Mouse (Mus musculus) mouse embryonic stem cell (cell line): ENCODE data around the gene Ppp3r1.
"Not testable (repeated sequence)": the region's sequence is repeated elsewhere in the genome, so short reads cannot be mapped to it uniquely, and the experiment has no call there.

Experiments used
- in situ Hi-C, 2 experiments: fragments of 300-500 bp; cut with MboI; formaldehyde crosslinking; loops; 1 replicate in 1 of 2; 3 replicates in 1 of 2; pipeline ENCODE4 v1.14.3; 2019 to 2020; ENCODE audit warnings: low sequenced_read_pairs in 2 of 2, low pct_unique_long_range_greater_than_20kb in 1 of 2, mixed read lengths in 1 of 2; ENCODE audit not compliant: unreplicated experiment in 1 of 2

Ppp3r1 gene

DNA sequence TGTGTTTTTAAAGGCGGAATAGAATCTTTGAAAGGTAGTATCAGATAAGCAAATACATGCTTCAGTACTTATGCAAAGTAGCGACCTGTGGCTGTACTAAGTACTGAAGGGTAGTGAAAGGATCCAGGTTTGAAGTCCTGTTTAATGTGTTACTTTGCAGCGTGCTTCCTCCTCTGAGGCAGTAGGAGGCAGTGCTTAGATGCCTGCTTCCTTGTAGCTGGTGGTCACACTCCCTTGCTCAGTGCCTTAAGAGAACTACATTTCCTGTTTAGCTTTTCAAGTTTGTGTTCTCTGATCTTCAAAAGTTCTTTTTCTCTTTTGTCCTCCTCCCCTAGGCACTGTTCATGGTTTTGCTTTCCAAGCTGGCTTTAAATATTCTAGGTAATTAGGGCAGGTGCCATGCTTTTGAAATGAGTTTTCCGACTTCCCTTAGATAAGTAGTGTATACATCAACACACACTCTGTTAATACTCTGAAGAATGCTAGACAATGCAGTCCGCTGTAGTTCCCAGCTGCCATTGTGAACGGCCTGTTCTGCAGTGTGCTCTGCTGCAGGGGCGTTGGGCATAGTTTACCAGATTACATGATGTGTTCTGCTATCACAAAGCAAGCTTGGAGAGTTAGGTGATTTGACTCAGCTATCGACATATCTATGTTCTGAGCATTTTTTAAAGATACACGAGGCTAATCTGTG lies 33.2 kb downstream of the Ppp3r1 start:
- in situ Hi-C loops: no loop called here

DNA sequence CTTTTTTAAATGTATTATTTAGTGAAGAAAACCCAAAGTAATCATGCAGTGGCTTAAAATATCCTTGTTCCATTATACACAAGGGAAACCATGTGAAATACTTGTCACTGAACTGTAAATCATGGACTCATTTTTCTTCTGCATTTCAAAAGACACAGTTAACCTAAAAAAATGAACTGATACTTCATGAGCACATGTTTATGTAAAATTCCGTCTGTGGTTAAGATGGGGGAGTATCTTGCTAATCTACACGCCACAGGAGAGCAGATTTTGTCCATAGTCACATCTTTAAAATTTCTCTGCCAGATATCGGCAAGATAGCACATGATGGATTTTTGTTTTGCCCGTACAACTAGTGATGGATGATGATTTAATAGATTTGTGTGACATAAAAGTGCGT lies 40.1 kb downstream of the Ppp3r1 start:
- in situ Hi-C loops: no loop called here

DNA sequence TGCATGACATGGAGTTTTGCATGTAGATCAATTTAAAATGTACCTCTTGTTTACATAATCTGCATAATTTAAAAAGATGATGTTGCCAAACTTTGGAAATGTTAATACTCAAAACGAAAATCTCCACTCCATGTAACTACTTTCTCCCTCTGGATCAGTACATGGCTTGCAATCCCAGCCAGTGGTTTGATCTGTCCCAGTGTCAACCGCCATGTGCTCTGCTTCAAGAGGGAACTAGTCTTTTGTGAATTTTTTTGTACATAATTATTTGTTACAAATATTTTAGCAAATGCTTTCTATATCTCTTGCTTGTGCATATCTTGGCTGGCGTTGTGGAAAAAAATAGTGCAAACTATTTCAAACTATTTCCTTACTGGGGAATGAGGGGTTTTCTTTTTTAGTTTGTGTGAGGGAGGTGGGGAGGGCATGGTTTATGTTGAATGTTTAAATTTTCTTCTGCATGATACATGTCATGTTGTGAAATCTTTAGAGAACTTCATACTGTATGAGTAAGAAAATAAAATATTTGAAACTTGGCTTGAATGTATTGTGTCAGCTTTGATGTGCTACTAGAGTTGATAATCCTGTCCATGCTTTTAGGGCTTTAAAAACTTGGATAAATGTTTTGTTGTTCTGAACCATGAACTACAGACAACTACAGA lies 40.9 kb downstream of the Ppp3r1 start:
- in situ Hi-C loops: no loop called here

DNA sequence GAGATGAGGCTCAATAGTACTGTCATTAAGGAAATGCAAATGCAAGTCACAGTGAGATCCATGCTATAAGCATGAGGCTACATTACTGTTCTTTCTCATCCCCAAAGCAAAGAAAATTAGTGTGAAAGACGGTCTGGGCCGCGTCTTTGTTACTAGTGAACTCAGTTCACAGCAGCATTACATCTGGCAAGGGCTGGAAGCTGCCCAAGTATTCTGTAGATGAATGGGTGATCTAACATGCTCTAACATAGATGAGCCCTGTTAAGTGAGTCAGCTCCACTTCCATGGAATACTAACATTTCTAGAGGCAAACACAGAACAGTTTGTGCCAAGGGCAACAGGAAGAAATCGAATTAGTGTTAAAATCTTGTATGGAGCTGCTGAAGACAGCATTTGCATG lies 41.9 kb downstream of the Ppp3r1 start:
- in situ Hi-C loops: no loop called here

DNA sequence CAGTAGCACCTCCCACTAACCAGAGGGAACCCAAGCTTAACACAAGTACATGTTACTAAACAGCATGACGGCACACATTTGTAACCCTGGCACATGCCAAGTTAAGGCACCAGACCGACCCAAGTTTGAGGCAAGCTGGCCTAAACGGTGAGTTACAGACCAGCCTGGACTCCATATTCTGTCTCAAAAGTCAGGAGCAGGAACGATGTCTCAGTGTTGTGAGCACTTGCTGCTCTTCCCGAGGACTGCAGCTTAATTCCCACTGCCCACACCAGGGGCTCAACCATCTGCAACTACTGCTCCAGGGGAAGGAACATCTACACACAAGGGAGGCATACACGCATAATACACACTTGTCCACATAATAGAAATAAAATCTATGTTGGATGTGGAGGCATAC lies 43.4 kb downstream of the Ppp3r1 start:
- in situ Hi-C loops: no loop called here

DNA sequence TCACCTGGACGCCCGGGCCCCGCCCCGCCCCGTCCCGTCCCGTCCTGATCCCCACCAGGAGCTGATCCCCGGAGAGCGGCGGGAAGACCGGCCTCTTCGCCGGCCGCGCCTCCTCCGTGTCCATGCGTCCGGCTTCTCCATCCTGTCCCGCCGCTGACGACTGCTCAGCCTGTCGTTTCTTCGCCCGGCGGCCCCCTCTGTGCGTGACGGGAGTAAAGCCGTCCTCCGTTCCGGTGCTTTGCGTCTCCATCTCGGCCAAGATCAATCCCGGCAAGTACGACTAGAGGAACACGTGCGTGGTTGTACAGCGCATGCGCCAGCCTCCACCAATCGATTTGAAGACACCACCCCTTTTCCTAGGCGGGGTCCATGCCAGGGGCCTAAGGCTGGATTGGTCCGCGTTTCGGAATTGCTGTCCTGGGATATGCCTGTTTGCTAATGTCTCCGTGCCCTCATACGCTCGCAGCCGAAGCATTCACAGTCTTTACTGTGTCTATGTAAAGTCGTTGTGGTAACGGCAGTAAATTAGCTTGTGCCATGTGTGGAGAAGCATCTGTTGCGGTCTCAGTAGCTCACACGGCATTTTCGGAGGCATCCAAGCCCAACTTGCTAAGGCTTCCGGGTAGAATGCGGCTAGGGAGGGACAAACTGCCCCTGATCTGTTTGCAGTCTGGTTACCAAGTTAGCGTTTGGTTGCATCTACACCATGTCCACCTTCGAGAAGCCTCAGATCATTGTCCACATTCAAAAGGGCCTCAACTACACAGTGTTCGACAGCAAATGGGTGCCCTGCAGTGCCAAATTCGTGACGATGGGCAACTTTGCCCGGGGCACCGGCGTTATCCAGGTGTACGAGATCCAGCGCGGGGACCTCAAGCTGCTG lies 52.4 kb downstream of the Ppp3r1 start, which contains the start of gene Pno1:
TSS of gene Pno1 (minus strand) at position 311 of the 883 bp plus-strand sequence.
- in situ Hi-C loops: no loop called here

DNA sequence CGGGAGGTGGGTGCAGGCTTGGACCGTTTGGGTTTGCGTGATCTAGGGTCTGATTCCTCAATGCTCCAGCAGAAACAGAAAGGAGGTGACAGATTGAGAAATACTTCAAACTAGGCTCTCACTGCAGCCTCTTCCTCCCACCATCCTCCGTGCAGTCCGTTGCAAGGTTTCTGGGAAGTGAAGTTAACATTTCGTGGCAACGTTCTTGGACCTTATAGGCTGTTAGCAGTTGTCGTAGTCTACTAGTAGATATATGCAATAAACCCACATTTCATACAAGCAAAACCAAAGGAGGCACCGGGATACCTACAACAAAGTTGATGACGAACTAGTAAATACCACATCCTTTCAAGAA lies 53.1 kb downstream of the Ppp3r1 start:
- in situ Hi-C loops: no loop called here

DNA sequence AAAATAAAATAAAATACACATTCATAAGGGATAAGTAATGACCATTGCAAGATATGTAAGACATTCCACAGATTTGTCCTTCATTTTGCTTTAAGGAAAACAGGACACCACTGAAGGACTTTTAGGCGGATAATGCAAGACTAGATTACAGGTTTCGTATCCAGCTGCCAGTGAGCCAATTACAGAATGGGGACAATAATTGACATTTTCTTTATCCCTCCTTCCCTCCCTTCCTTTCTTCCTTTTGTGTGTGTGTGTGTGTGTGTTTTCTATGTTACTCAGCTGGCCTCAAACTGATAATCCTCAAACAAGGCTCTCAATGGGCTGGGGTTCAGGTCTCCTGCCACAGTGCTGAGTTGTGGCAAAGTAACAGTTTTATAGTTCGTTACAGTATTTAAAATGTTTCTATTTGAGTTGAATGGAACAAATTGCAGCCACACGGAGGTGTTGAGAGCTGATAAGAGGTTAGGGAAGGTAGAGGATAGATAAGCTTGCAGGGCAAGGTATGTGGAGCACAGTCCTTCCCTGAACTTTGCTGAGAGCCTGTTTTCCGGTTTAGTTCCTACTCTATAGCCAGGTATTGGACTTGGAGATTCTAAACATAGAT lies 53.9 kb downstream of the Ppp3r1 start:
- in situ Hi-C loops: no loop called here

DNA sequence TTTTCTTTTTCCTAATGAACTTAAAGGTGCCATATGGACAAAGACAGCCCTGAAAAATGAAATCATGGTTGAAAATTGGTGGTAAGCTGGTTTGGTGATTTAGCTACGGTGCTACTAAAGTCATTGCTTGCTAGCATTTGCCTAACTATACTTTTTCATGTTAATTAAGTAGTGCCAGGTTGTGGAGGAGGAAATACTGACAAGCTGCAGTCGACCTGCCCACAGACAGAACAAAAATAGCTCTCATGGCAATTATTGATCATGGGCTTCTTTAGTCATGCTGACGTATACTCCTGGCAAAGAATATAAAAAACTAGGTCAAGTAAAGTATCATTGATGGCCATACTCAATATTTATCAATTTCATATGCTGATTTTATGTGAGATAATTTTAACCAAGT lies 56.4 kb downstream of the Ppp3r1 start:
- in situ Hi-C loops: no loop called here

DNA sequence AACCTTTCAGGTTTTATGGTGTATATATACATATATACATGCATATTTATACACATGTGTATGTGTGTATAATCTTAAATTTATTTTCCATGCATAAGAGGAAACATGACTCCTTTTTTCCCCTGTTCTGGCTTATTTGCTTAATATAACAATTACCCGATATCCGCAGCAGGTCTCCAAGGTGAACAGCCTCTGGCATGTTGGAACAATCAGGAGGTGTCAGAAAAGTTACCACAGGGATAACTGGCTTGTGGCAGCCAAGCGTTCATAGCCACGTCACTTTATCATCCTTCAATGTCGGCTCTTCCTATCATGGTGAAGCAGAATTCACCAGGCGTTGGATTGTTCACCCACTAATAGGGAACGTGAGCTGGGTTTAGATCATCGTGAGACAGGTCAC lies 62.1 kb downstream of the Ppp3r1 start:
- in situ Hi-C loops: no loop called here

DNA sequence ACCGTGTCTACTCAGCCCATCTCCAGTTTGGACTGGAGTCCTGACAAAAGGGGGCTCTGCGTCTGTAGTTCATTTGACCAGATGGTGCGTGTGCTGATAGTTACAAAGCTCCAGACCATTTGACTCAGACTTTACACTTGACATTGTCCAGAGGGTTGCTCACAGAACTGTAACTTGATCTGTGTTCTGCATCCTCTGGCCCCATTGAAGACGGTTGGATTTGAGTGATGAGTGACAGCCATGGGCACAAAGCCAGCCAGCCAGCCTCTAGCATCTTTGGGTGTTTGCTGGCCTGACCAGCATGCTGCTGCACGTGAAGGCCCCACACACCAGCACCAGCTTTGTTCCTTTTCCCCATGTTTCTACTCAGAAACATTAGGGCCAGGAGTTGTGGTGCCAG lies 73.7 kb downstream of the Ppp3r1 start:
- in situ Hi-C loops: no loop called here

DNA sequence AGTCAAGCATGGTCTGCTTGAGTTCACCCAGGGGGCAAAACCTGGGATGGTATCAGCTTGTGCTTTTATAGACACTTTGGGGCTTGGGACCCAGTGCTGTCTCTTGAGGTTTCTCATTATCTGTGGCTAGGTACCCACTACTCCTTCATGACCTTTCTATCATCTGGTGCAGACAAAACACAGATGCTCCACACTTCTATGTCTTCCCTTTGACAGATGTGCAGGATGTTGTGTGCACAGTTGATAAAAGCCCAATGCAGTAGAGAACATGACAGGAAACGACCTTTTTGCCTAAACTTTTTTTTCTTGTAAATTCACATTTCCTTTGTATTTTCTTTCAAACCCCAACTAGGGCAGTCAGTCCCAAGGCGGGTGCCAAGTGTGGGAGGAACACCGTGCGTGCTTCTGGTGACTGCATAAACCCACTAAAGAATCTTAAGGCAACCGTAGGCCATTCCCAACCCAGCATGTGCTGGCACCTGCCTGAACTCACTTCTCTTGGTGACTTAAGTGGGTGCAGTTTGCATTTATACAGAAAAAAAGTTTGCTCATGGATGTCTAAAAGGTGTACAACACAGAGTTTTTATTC lies 77.5 kb downstream of the Ppp3r1 start:
- in situ Hi-C loops: no loop called here

DNA sequence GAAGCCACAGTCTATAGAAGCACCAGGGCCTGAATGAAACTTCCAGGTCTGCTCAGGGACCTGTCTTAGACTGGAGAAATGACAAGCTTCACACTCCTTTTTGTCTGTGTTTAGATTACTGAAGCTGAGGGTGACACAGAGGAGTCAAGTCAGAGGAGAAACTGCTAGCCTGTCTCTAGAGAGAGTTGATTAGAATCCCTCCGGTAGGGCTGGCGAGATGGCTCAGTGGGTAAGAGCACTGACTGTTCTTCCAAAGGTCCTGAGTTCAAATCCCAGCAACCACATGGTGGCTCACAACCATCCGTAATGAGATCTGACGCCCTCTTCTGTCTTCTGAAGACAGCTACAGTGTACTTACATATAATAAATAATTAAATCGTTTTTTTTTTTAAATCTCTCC lies 79.5 kb downstream of the Ppp3r1 start:
- in situ Hi-C loops: not testable (repeated sequence)

DNA sequence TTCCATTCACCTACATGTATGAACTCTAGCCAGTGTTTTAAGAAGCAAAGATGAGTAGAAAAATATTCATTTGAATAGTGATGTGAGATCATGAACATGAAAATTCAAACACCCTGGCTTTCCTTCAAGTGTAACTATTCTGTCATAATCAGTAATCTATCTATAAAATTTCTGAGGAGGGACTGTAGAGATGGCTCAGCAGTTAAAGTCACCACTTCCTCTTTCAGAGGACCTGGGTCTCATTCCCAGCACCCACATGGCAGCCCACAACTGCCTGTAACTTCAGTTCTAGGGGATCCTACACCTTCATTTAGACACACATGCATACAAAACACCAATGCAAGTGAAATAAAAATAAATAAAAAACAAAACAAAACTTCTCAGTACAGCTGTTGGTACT lies 89.7 kb downstream of the Ppp3r1 start:
- in situ Hi-C loops: no loop called here
